Mouse (Mus musculus) heart, embryonic 14.5 days (tissue): ENCODE data around the gene Atf4. TPM values are rescaled to one million over a fixed set of nuclear protein-coding genes. Genes with fewer than 3 reads are reported as not detected.

Experiments used
- ATAC-seq: fragments of 200-750 bp; cut with Nextera tagmentation; 2 replicates; pipeline ENCODE4 v1.8.0; 2017; ENCODE audit warnings: low read depth, moderate TSS enrichment; ENCODE audit not compliant: insufficient number of reproducible peaks, insufficient read depth, low FRiP score
- H3K27ac ChIP-seq, 2 experiments: fragments of 200-500 bp in 1 of 2; fragments of 300-500 bp in 1 of 2; sonication (generic) in 1 of 2; replicated peaks in 1 of 2; 2 replicates each; pipeline ENCODE4 v1.5.1; 2012 to 2014; ENCODE audit warnings: low read depth in 2 of 2, low read length in 2 of 2, control low read depth in 1 of 2, mild to moderate bottlenecking in 1 of 2, mixed read lengths in 1 of 2; ENCODE audit not compliant: control insufficient read depth in 1 of 2, insufficient read depth in 1 of 2
- H3K27me3 ChIP-seq: fragments of 300-500 bp; sonication (generic); 2 replicates; pipeline ENCODE4 v1.6.1; 2014; ENCODE audit warnings: mild to moderate bottlenecking, low read length, control low read depth; ENCODE audit not compliant: control insufficient read depth, insufficient read depth
- H3K36me3 ChIP-seq: fragments of 300-500 bp; sonication (generic); 2 replicates; pipeline ENCODE4 v1.6.1; 2014; ENCODE audit warnings: mild to moderate bottlenecking, control low read depth, low read length, mixed read lengths; ENCODE audit not compliant: control insufficient read depth, insufficient read depth
- H3K4me1 ChIP-seq, 2 experiments: fragments of 200-500 bp in 1 of 2; fragments of 300-500 bp in 1 of 2; sonication (generic) in 1 of 2; 2 replicates each; pipeline ENCODE4 v1.6.1; 2012 to 2014; ENCODE audit warnings: low read length in 2 of 2, control low read depth in 1 of 2, mixed read lengths in 1 of 2; ENCODE audit not compliant: control insufficient read depth in 2 of 2, insufficient read depth in 2 of 2
- H3K4me2 ChIP-seq: fragments of 300-500 bp; sonication (generic); 2 replicates; pipeline ENCODE4 v1.6.1; 2014; ENCODE audit warnings: mild to moderate bottlenecking, low read length
- H3K4me3 ChIP-seq, 2 experiments: fragments of 200-500 bp in 1 of 2; fragments of 300-500 bp in 1 of 2; sonication (generic) in 1 of 2; 2 replicates each; pipeline ENCODE4 v1.5.1; 2012 to 2014; ENCODE audit warnings: low read length in 2 of 2, mild to moderate bottlenecking in 2 of 2, control low read depth in 1 of 2, low read depth in 1 of 2, moderate library complexity in 1 of 2; ENCODE audit not compliant: control insufficient read depth in 1 of 2, insufficient read depth in 1 of 2
- H3K9ac ChIP-seq: fragments of 300-500 bp; sonication (generic); 2 replicates; pipeline ENCODE4 v1.6.1; 2014; ENCODE audit warnings: mild to moderate bottlenecking, low read length
- H3K9me3 ChIP-seq: fragments of 300-500 bp; sonication (generic); 2 replicates; pipeline ENCODE4 v1.6.1; 2016; ENCODE audit warnings: low read length, control low read depth; ENCODE audit not compliant: control insufficient read depth
- WGBS: fragments of 180-500 bp; shearing (Covaris S2); extraction: QIAGEN DNeasy Blood & Tissue Kit; methylation state at CpG from one replicate; pipeline ENCODE4 v1.1.7; 2014; 5-methylcytosine and 5-hydroxymethylcytosine counted together
- polyA plus RNA-seq: library from polyadenylated mRNA; unstranded; fragments of >200 nt; fragmentation: Nextera tagmentation; extraction: Ambion mirVana; gene quantifications from 2 replicates; pipeline ENCODE4 v1.2.1, GENCODE M21; 2014

Gene Atf4
- polyA plus RNA-seq, 1 experiment from 2014 or later: 71.5 TPM

DNA sequence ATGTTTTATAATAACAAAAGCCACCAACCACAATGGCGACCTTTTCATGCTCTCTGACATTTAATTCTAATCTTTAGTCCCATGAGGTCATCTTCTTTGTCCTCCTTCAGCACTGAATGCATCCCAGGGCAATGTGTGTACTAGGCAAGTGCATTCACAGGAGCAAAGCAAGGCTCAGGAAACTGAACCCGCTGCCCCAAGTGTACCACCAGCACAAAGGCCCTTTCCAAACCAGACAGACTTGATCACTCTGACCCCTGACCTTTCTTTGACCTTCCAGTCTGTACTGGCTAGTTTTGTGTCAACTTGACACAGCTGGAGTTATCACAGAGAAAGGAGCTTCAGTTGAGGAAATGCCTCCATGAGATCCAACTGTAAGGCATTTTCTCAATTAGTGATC lies 22.7 kb upstream of the Atf4 start:
- Histone ChIP-seq H3K4me1 (peaks cover 0 to 17% of the 10 kb centered on the region in 2 experiments; a peak in 2 of 4 replicates), H3K27me3 (no peaks in the 10 kb centered on the region), H3K4me3 (no peak overlapping the region), H3K4me2 (no peak overlapping the region), H3K36me3 (peaks cover 18% of the 10 kb centered on the region), H3K9me3 (no peaks in the 10 kb centered on the region), H3K27ac (no peak overlapping the region), H3K9ac (no peak overlapping the region)
- ATAC-seq: no peak
- WGBS: 68% methylated on average over 2 of the region's 2 CpGs

DNA sequence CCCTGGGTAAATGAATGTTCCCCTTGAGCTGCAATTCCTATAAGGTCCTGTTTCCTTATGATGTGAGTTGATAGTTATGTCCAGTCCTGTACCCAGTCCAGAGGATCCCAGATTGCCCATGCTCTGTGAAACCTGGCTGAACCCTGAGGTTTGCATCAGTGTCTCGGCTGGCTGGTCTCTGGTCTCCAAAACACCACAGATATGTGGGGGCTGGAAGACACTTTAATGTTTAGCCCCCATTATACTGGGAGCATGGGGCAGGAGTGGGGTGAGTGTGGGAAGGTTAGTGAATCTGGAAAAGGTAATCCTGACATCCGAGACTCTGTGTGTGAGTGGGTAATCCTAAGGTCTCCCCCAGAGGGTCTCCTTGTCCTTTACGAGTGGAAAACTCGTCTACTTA lies 21.9 kb upstream of the Atf4 start:
- Histone ChIP-seq H3K27me3 (no peaks in the 10 kb centered on the region), H3K27ac (peak overlapping the region in 1 of 2 experiments; percentile 81; a peak in 2 of 4 replicates), H3K4me3 (no peak overlapping the region), H3K9me3 (no peaks in the 10 kb centered on the region), H3K4me1 (peaks cover 0 to 17% of the 10 kb centered on the region in 2 experiments; a peak in 2 of 4 replicates), H3K4me2 (peak overlapping the region; percentile 67), H3K9ac (peak overlapping the region; percentile 70; the same call in 1 of the 2 replicates), H3K36me3 (peaks cover 25% of the 10 kb centered on the region)
- 71% methylated on average over 4 of the region's 4 CpGs for WGBS
- ATAC-seq: no peak

- Histone ChIP-seq H3K4me3 (peak within 1 kb of the TSS; percentile 75 to 83), H3K27ac (peak within 1 kb of the TSS; percentile 57 to 81), H3K27me3 (no peaks in the 10 kb centered on the region), H3K9me3 (no peaks in the 10 kb centered on the region), H3K36me3 (peaks cover 34% of the 10 kb centered on the region), H3K9ac (peak within 1 kb of the TSS; percentile 88), H3K4me1 (peaks cover 0 to 17% of the 10 kb centered on the region in 2 experiments; a peak in 2 of 4 replicates), H3K4me2 (peak within 1 kb of the TSS; percentile 84)
- ATAC-seq: peak; percentile 97
- 0% methylated on average over 58 of the region's 67 CpGs for WGBS
Observed at GRCm38 (mm10) chr15:80233733-80234509, 21.1 kb upstream of the Atf4 start, which contains the start of gene Mief1. TSS of gene Mief1 (plus strand) at chr15:80234018.

DNA sequence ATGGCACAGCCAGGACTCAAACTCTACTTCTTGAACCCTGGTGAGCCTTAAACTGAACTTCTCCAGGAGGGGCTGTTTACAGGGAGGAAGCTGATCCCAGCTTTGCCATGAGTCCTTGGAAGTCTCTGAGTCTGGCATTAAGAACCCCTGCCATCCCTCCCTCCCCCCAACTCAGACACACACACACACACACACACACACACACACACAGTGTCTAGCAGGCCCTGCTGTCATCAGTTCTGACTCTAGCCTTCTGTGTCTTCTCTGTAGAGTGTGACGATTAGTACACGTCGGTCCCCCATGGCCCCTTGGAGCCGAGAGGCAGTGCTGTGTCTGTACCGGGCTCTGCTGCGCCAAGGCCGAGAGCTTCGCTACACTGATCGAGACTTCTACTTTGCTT lies 19.4 kb upstream of the Atf4 start, which contains the start of gene AC140267.1:
Gene AC140267.1, plus strand, starts transcription at position 301 of the 400 bp plus-strand sequence.
- Histone ChIP-seq H3K27ac (0 out of 4 replicates have a peak within 1 kb of the TSS, but pooled peaks of 1 of the 2 experiments have one; percentile 79), H3K36me3 (peaks cover 43% of the 10 kb centered on the region), H3K9ac (peak within 1 kb of the TSS; percentile 88), H3K4me1 (peaks cover 0 to 17% of the 10 kb centered on the region in 2 experiments; a peak in 2 of 4 replicates), H3K27me3 (no peaks in the 10 kb centered on the region), H3K4me2 (peak within 1 kb of the TSS; percentile 84), H3K9me3 (no peaks in the 10 kb centered on the region), H3K4me3 (peak within 1 kb of the TSS; percentile 75 to 83)
- WGBS: 78% methylated on average over 9 of the region's 9 CpGs
- ATAC-seq: no peak

- H3K9ac ChIP-seq: no peak overlapping the region
- H3K27ac ChIP-seq: no peak overlapping the region
- WGBS: 92% methylated on average over 12 of the region's 12 CpGs
- H3K27me3 ChIP-seq: no peaks in the 10 kb centered on the region
- no peaks in the 10 kb centered on the region for H3K9me3 ChIP-seq
- peaks cover 96% of the 10 kb centered on the region for H3K36me3 ChIP-seq
- no peak overlapping the region for H3K4me2 ChIP-seq
- no peak overlapping the region for H3K4me3 ChIP-seq
- H3K4me1 ChIP-seq: peaks cover 16 to 22% of the 10 kb centered on the region in 2 experiments
- no peak for ATAC-seq
Observed at GRCm38 (mm10) chr15:80248135-80248534, 6.8 kb upstream of the Atf4 start.

GRCm38 (mm10) chr15:80248596-80248995 lies 6.4 kb upstream of the Atf4 start:
- WGBS: 97% methylated on average over 1 of the region's 1 CpGs
- ATAC-seq: no peak
- no peaks in the 10 kb centered on the region for H3K27me3 ChIP-seq

DNA sequence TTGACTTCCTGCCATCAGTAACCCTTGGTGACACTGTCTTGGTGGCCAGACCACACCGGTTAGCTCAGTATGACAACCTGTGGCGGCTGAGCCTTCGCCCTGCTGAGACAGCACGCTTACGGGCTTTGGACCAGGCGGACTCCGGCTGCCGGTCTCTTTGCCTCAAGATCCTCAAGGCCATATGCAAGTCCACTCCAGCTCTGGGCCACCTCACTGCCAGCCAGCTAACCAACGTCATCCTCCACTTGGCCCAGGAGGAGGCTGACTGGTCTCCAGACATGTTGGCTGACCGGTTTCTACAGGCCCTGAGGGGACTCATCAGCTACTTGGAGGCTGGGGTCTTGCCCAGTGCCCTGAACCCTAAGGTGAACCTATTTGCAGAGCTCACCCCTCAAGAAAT lies 5.3 kb upstream of the Atf4 start:
- 91% methylated on average over 10 of the region's 10 CpGs for WGBS
- no peaks in the 10 kb centered on the region for H3K27me3 ChIP-seq
- peak overlapping the region in 1 of 2 experiments; percentile 81; a peak in 1 of 4 replicates for H3K27ac ChIP-seq
- H3K4me2 ChIP-seq: no peak overlapping the region
- H3K4me3 ChIP-seq: no peak overlapping the region
- H3K36me3 ChIP-seq: peaks cover 84% of the 10 kb centered on the region
- H3K9ac ChIP-seq: peak overlapping the region; percentile 23; the same call in 1 of the 2 replicates
- peaks cover 20 to 35% of the 10 kb centered on the region in 2 experiments for H3K4me1 ChIP-seq
- no peak for ATAC-seq
- no peaks in the 10 kb centered on the region for H3K9me3 ChIP-seq

More at GRCm38 (mm10) chr15:80248596-80248995, 6.4 kb upstream of the Atf4 start:
- Histone ChIP-seq H3K36me3 (peaks cover 95% of the 10 kb centered on the region), H3K9me3 (no peaks in the 10 kb centered on the region), H3K9ac (no peak overlapping the region), H3K4me2 (no peak overlapping the region), H3K4me3 (no peak overlapping the region), H3K4me1 (peaks cover 16 to 24% of the 10 kb centered on the region in 2 experiments), H3K27ac (no peak overlapping the region)
